Mouse (Mus musculus): Measurements from ENCODE around the gene Pcgf2.
A peak's percentile ranks its signal among the peaks of the same experiment; 100 is the strongest.
"Not testable (repeated sequence)": the region's sequence is repeated elsewhere in the genome, so short reads cannot be mapped to it uniquely, and the experiment has no call there.

Gene Pcgf2

GRCm38 (mm10) chr11:97666794-97667193 is 33.5 kb downstream of the Pcgf2 start:
- no peak for DNase-seq

GRCm38 (mm10) chr11:97666221-97666620 is 34.1 kb downstream of the Pcgf2 start:
- DNase-seq, result no peak

GRCm38 (mm10) chr11:97665431-97665830 is 34.9 kb downstream of the Pcgf2 start:
- no peak for DNase-seq

- DNase-seq, result peak; percentile 50
Measured at GRCm38 (mm10) chr11:97664771-97665240, 35.5 kb downstream of the Pcgf2 start.

GRCm38 (mm10) chr11:97664339-97664665 is 36.0 kb downstream of the Pcgf2 start:
- no peak for DNase-seq

GRCm38 (mm10) chr11:97663528-97664338 is 36.6 kb downstream of the Pcgf2 start:
- DNase-seq, result peak; percentile 76

GRCm38 (mm10) chr11:97662893-97663527 is 37.3 kb downstream of the Pcgf2 start, which contains the start of gene Mllt6:
Gene Mllt6 (plus strand): TSS chr11:97663414.
- peak; percentile 89 for DNase-seq

GRCm38 (mm10) chr11:97662207-97662892 is 37.9 kb downstream of the Pcgf2 start:
- peak; percentile 70 for DNase-seq

- peak; percentile 83 for DNase-seq
Measured at GRCm38 (mm10) chr11:97661648-97662133, 38.6 kb downstream of the Pcgf2 start.

- peak; percentile 8 for DNase-seq
Measured at GRCm38 (mm10) chr11:97660734-97661647, 39.3 kb downstream of the Pcgf2 start.

- DNase-seq, result peak; percentile 88
Measured at GRCm38 (mm10) chr11:97659990-97660714, 40.1 kb downstream of the Pcgf2 start.

GRCm38 (mm10) chr11:97659267-97659989 is 40.9 kb downstream of the Pcgf2 start:
- peak; percentile 41 for DNase-seq

GRCm38 (mm10) chr11:97658751-97659266 is 41.5 kb downstream of the Pcgf2 start:
- DNase-seq, result no peak

- not testable (repeated sequence) for DNase-seq
Measured at GRCm38 (mm10) chr11:97657967-97658366, 42.3 kb downstream of the Pcgf2 start.

GRCm38 (mm10) chr11:97657184-97657945 is 42.9 kb downstream of the Pcgf2 start:
- no peak for DNase-seq

GRCm38 (mm10) chr11:97656269-97656971 is 43.9 kb downstream of the Pcgf2 start:
- no peak for DNase-seq

GRCm38 (mm10) chr11:97654210-97654609 is 46.1 kb downstream of the Pcgf2 start:
- no peak for DNase-seq

- not testable (repeated sequence) for DNase-seq
Measured at GRCm38 (mm10) chr11:97653376-97653775, 46.9 kb downstream of the Pcgf2 start.

GRCm38 (mm10) chr11:97650341-97650740 is 50.0 kb downstream of the Pcgf2 start:
- no peak for DNase-seq
